Mouse (Mus musculus) C2C12 (cell line): ENCODE measurements around the gene Alpl.

Source experiments
- CTCF ChIP-seq: IDR thresholded peaks from one replicate; pipeline ENCODE4 v1.5.1; 2011; ENCODE audit not compliant: control insufficient read depth, insufficient read depth, insufficient read length
- FOSL1 ChIP-seq: IDR thresholded peaks from one replicate; pipeline ENCODE4 v1.8.0; 2011; ENCODE audit warnings: mild to moderate bottlenecking, low read length; ENCODE audit not compliant: poor library complexity, insufficient read depth, severe bottlenecking

DNA sequence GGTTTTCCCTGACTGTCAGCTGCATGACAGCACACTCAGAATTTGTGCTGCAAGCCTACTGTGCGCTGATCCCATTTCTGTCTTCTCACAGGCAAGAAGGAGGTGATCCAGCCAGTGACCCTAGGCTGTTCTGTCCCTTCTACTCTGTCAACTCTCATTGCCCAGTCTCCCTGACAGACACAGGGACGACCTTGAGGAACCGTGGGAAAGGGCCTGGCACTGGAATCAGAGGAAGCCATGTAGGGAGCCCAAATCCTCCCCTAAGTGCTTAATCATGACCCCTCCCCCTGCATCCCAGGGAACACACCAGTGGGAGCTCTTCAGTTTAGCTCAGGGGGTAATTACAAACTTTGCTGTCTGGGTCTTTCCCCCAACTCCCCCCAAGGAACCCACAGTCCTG is 58.4 kb downstream of the Alpl start:
- TF ChIP-seq CTCF (no peak), FOSL1 (no peak)
